Mouse (Mus musculus) granulocyte monocyte progenitor cell, adult 5-6 weeks (primary cell): ENCODE results near the gene Mael. TPM values are rescaled to one million over a fixed set of nuclear protein-coding genes. Genes with fewer than 3 reads are reported as not detected.

Source experiments
- ATAC-seq: replicated peaks from 2 replicates; pipeline ENCODE4 v1.8.0; 2016; ENCODE audit warnings: mild to moderate bottlenecking, moderate TSS enrichment, inconsistent platforms; ENCODE audit not compliant: poor library complexity, severe bottlenecking
- total RNA-seq, 2 experiments: library from RNA; stranded (forward) in 1 of 2; stranded (reverse) in 1 of 2; fragments of 200-712, 200-1000 nt in 1 of 2; fragments of >200 nt in 1 of 2; fragmentation: Nextera tagmentation in 1 of 2; gene quantifications; 2 replicates each; pipeline ENCODE4 v1.2.3; 2014 to 2017

The Mael gene
- total RNA-seq, 2 experiments from 2014 or later: not detected

DNA sequence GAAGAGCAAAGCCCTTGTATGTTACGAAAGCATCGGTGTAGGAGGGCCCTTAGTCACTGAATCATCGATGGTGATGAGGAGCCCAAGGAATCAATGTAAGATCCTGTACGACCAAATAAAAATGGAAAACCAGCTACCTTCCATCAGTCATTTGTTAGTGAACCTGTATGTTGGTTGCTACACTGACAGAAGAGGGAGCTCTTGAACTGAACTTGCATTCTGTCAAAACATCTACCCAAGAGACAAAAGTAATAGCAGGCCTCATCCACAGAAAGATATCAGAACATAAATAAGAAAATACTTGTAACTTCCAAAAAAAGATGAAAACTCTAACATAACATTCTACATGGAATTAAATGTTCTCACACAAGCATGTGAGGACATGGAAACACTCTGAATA lies 24.4 kb downstream of the Mael start:
- no peak for ATAC-seq

- no peak for ATAC-seq
Measured at GRCm38 (mm10) chr1:166209371-166209770, 29.2 kb downstream of the Mael start.

- no peak for ATAC-seq
Measured at GRCm38 (mm10) chr1:166205159-166205558, 33.4 kb downstream of the Mael start.

DNA sequence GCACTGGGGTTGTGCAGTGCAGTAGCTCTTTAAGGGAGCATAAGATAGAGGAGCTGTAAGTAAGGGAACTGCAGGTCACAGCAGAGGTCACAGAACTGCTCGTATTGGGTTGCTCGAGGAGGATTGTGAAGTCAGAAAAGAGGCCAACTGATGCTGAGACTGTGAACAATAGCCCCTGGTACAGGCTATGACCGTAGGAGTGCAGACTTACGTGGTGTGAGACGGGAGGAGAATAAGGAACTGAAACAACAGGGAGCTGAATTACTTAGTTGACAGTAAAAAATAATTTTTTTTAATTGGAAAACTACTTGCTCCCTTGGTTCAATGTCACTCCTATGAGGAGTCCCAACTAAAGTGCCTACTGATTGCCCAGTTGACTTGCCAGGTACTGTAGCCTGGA lies 34.4 kb downstream of the Mael start:
- ATAC-seq: peak; percentile 76

DNA sequence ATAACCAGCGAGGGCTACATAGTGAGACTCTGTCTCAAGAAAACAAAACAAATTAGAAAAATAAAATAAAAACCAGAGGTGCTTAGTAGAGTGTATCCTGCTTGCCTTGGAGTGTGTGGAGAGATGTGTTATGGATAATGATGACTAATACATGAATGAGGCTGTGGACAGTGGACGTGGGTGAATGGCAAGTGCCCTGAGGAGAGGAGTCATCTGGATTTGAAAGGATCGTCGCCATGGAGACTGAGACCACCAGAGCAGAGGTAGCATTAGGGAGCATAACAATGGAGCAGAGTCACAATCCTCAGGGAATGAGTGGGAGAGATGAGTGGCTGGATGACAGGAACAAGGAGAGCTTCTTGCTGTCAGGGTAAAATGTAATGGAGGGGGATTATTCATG lies 48.7 kb downstream of the Mael start:
- ATAC-seq: no peak

DNA sequence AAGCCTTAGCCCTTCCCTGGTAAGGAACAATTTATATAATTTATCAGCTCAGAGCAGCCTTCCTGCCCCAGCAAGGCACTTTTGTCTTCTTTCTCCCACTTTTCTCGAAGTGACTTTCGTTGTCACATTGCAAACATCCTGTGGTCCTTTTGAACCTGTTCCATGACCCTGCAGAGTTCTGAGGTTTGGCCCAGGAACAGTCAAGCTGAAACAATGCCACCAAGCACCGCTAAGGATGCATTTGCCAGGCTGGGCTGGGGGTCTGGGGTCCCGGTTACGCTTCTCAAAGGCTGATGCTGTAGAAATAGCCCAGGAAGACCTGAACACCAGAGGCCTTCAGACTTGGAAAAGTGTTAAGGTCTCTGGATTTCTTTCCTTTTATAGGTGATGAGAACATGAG lies 53.2 kb downstream of the Mael start:
- no peak for ATAC-seq

- no peak for ATAC-seq
Measured at GRCm38 (mm10) chr1:166184391-166185229, 53.9 kb downstream of the Mael start.

DNA sequence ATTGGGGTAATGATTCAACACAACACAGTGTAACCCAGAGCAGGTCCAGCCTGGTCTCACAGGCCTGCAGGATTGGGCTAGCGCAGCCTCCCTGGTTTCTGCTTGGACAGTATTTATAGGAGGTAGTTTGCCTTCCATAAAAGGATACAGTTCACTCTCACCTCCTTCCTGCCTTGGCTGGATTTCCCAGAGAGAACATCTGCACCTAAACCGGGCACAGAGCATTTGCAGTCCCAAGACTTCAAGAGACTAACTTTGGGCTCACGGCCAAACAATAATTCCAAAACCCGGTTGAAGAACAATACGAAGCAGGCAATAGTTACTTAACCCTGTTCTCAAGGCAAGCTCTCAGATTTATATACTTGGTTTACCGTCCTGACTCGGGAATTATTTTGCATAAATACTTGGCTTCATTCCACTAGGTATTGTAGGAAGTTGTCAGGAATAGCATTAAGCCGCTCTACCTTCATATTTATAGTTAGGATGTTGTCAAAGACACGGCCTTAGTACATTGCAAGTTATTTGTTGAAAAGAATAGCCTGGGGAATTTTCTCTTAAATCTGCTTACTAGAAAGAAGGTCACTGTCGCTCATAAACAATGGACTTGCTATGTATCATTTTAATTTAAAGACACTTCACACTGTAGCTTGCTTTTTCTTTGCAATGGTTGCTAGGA lies 55.5 kb downstream of the Mael start:
- ATAC-seq: no peak

GRCm38 (mm10) chr1:166181510-166181909 lies 57.0 kb downstream of the Mael start:
- no peak for ATAC-seq

GRCm38 (mm10) chr1:166173621-166174020 lies 64.9 kb downstream of the Mael start:
- ATAC-seq: no peak

- no peak for ATAC-seq
Measured at GRCm38 (mm10) chr1:166172992-166173391, 65.6 kb downstream of the Mael start.

DNA sequence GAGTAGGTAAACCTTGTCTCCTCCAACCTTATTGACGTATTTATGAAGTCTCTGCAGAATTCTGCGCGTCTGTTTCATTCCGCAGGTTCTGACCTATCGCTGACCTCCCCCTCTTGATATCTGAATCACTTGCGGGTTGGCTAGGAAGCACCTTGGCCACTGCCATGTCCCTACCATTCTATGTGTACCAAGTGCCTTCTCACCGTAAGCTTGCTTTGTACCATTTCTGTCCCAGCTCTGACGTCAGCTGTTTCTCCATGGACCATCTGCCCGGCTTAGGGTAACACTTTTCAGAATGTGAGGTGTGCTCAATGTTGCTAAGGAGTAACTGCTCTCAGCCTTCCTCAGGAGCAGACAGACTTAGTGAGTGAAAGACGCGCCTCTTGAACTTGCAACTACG lies 67.7 kb downstream of the Mael start:
- no peak for ATAC-seq

DNA sequence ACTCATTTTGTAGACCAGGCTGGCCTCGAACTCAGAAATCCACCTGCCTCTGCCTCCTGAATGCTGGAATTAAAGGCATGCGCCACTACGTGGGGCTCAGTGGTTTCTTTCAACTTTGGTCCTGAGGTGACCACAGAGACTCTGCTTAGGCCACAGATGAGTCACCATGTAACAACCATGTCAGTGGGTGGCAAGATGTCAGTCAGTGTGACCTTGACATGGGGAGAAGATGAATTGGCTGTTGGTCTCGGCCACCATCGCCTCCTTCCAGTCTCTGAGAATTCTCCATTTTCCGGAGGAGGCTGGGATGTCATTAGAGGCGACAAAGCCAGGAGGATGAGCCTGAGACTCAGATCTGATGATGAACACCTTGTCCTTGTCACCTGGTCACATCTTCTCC lies 68.8 kb downstream of the Mael start:
- ATAC-seq: no peak

GRCm38 (mm10) chr1:166168017-166168416 lies 70.5 kb downstream of the Mael start:
- no peak for ATAC-seq

DNA sequence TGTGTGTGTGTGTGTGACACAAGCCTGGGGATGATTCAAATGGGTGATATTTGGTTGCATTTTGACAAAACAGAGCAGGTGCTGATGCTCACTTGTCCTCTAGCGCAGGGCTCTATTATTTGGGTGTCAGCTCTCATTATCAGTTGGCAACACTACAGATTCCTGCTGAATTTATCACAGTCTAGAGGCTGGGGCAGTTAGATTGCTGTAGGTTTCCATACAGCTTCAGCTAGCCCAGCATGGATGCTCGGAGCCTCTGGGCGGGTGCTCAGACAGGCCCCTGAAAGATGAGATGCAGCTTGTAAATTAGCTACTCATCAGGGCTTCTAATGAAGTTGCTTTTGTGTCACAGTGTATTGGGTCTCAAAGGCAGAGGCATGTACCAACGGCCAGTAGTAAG lies 71.1 kb downstream of the Mael start:
- ATAC-seq: no peak

DNA sequence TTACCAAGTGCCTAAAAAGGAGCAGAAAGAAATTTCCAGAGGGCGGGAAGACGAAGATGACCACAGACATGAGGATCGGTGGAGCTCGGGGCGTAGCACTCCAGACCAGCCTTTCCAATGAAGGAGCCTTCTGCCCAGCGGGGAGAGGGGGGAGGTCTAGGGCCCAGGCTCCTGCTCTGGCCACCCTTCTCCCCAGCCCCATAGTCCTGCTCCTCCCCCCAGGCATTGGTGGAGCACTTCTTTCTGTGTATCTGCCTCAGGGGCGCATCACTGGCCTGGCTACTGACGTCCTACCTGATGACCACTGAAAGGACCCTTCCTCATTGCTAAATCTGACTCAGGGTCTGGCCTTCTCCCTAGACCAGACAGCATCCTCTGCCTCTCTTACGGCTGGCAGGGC lies 73.4 kb downstream of the Mael start:
- no peak for ATAC-seq

GRCm38 (mm10) chr1:166164580-166164979 lies 74.0 kb downstream of the Mael start:
- no peak for ATAC-seq

GRCm38 (mm10) chr1:166160569-166161445 lies 77.7 kb downstream of the Mael start:
- peak; percentile 76 for ATAC-seq

GRCm38 (mm10) chr1:166160111-166160510 lies 78.4 kb downstream of the Mael start:
- no peak for ATAC-seq

DNA sequence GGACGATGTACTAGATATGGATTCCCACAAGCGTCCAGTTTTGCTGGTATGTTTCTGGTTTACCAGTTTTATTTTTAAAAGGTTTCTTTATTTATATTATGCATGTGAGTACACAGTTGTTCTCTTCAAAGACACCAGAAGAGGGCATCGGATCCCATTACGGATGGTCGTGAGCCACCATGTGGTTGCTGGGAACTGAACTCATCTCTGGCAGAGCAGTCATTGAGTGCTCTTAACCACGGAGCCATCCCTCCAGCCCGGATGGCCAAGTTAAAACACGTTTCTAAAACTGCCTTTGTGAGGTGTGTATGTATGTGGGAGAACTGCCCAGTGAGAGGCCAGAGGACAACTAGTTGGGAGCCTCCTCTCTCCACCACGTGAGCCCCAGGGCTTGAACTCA lies 79.9 kb downstream of the Mael start:
- no peak for ATAC-seq

DNA sequence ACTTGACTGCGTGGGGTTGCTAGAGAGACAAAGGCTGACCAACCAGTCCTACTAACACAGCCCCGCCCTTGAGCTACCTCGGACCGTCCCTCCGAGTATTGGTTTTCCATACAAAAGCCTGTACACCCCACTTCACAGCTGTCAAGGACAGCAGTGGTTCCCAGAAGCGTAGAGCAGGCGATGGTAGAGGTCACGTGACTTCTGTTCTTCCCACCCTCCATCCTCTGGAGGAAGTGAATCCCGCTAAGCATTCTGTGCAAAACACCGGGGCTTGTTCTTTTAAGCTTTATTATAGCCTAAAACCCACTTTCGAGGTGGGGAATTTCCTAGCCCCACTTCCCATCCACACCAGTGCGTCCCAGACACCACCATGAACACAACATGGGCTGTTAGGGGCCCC lies 80.8 kb downstream of the Mael start:
- ATAC-seq: no peak
